Mouse (Mus musculus) B cell, adult 62 days (primary cell): ENCODE data around the gene Anxa9. TPM values are rescaled to one million over a fixed set of nuclear protein-coding genes. Genes with fewer than 3 reads are reported as not detected.

ENCODE experiments used
- total RNA-seq: library from RNA; stranded (reverse); gene quantifications from 4 replicates; pipeline ENCODE4 v1.2.4, GENCODE M21; 2023

Anxa9 gene
- 1.3 to 2.2 TPM (median 1.9 TPM) in 4 replicates for total RNA-seq

DNA sequence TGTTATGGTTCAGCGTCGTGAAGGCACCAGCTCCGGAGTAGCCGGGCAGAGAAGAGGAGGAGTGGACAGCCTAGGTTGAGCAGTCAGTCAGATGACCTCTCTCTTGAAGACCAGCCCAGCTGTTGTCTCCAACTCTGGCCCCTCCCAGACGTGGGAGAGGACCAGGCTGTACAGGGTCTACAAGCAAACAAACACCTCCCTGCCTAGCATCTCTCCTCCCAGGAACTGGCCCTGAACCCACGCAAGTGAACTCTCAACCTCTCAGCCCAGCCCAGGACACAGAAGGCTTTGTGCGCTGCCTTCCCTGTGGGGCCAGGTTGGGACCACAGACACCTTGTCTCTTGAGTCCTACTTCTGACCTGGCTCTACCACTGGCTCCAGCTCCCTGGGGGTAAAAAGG is at the start of gene Anxa9:
Gene Anxa9, minus strand, starts transcription at position 77 of the 400 bp plus-strand sequence.

DNA sequence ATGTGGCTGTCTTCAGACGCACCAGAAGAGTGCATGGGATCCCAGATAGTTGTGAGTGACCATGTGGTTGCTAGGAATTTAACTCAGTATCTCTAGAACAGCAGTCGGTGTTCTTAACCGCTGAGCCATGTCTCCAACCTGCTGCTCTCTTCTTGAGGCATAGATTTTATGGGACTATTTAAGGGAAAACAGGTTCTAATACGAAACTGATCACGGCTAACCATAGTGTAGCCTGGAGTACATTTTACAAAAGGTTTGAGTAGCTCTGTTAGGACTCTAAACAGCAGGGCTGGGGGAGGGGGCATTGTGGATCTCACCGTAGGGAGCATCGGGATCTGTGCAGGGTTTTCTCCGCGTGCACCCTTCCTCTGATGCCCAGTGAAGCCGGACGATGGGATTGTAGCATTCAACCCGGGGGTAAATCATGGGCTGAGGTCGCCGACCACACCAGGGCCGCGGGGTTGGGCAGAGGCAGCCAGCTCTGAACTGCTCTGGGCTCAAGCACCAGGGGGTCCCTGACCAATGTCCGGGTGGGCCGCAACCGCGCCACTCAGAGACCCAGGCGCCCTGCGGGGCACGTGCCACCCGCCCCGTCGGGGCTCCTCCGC is 7.6 kb upstream of the Anxa9 start, which contains the start of gene Cers2:
Gene Cers2, plus strand, starts transcription at position 306 of the 608 bp plus-strand sequence.

DNA sequence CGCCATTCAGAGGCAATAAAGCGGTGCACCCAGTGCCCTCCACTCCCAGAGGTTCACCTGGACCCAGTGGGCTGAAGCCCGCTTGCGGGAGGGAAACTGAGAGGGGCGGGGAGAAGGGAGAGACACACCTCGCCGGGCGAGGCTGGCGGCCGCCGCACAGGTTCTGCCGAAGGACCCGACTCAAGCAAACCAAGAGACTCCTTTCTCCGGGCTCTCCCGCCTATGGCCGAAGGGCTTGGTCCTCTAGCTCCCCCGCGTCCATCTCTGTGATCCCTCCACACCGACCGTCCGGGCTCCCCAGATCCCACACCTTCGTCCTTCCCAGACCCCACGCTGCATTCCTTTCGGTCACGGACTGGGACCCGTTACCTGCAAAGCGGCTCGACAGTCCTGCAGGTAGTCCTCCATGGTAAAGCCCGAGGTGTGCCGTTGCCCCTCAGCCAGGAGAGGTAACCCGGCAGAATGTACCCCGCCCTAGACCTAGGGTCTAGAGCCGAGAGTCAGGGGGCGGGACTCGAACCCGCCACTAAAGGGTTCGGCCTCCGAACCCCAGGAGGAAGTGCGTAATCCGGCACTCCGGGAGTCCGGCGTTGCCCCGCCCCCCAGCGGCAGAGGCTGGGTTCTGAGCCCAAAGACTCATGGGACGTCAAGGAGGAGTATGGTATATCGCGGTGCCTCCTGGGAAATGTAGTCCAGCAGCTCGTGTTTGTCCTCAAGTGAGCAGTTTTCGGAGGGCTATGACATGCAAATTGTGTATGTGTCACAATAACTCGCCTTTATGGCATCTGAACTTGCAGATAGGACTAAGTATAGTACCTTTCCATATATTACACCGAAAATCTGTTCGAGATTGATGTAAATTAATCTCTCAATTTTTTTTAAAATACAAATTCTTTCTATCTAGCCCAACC is 25.5 kb downstream of the Anxa9 start, which contains the start of the genes Mindy1 and Prune1:
Gene Mindy1, plus strand, starts transcription at position 130 of the 911 bp plus-strand sequence.
Gene Prune1, minus strand, starts transcription at position 861 of the 911 bp plus-strand sequence.

DNA sequence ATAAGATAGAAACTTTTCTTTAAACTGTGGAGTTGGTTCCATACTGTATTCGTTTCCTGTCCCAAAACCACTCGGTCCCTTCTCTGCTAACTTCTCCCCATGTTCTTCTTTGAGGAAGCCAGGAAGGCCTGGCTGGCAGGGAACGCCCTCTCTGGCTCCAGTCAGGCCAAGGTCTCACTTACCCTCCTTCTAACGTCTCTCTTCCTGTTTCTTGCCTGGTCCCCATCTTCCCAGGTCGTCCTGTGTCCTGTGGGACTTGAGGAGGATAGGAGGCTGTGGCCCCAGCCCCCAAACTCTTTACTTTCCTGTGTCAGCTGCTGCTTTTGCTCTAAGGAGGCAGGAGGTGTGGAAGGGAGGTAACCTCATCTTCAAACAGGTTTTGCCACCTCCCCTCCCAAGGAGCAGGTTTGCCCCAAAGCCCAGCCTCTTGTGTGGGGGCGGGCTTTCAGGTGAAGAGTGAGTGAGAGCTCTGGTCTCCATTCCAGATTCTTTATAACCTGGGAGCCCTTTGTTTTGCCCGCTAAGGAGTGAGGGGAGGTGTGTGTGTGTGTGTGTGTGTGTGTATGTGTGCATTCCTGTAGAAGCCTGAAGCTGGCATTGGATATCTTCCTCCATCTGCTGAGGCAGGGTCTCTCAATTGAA is 56.1 kb downstream of the Anxa9 start, which contains the start of gene Bnipl:
Gene Bnipl, minus strand, starts transcription at position 411 of the 642 bp plus-strand sequence.

Other genes starting within 250 kb of the Anxa9 start
- 33.8 to 38.5 TPM (median 35.8 TPM) in 4 replicates for gene Pip5k1a, start 200.2 kb downstream of the Anxa9 start, total RNA-seq
- gene Vps72, start 196.2 kb downstream of the Anxa9 start, total RNA-seq = 49.9 to 62.3 TPM (median 55.4 TPM) in 4 replicates
- gene Tmod4, start 182.7 kb downstream of the Anxa9 start, total RNA-seq = 1.1 to 2.9 TPM (median 2.2 TPM) in 4 replicates
- 62.4 to 85.5 TPM (median 67.5 TPM) in 4 replicates for gene Scnm1, start 173.2 kb downstream of the Anxa9 start, total RNA-seq
- 5.7 to 6.9 TPM (median 6.4 TPM) in 4 replicates for gene Lysmd1, start 173.1 kb downstream of the Anxa9 start, total RNA-seq
- 21.7 to 31.8 TPM (median 29.5 TPM) in 4 replicates for gene Tnfaip8l2, start 164.8 kb downstream of the Anxa9 start, total RNA-seq
- gene Sema6c, start 146.7 kb downstream of the Anxa9 start, total RNA-seq = 0.37 to 2.0 TPM (median 1.5 TPM) in 3 of 4 replicates, not detected in the other
- 76.5 to 77.1 TPM (median 76.8 TPM) in 4 replicates for gene Gabpb2, start 89.3 kb downstream of the Anxa9 start, total RNA-seq
- 183 to 200 TPM (median 191 TPM) in 4 replicates for gene Cdc42se1, start 78.4 kb downstream of the Anxa9 start, total RNA-seq
- 5.0 to 8.0 TPM (median 6.1 TPM) in 4 replicates for gene Mllt11, start 75.0 kb downstream of the Anxa9 start, total RNA-seq
- gene Gm128, start 65.6 kb downstream of the Anxa9 start, total RNA-seq = not detected in 4 replicates
- gene Bnipl, start 56.0 kb downstream of the Anxa9 start, total RNA-seq = not detected in 4 replicates
- 29.3 to 34.5 TPM (median 31.6 TPM) in 4 replicates for gene Mindy1, start 25.8 kb downstream of the Anxa9 start, total RNA-seq
- 10.5 to 12.0 TPM (median 11.5 TPM) in 4 replicates for gene Prune1, start 25.1 kb downstream of the Anxa9 start, total RNA-seq
- 127 to 147 TPM (median 132 TPM) in 4 replicates for gene Cers2, start 7.6 kb upstream of the Anxa9 start, total RNA-seq
- gene Setdb1, start 50.0 kb upstream of the Anxa9 start, total RNA-seq = 31.0 to 36.5 TPM (median 35.8 TPM) in 4 replicates
- not detected in 4 replicates for gene 4930558C23Rik, start 95.7 kb upstream of the Anxa9 start, total RNA-seq
- gene Arnt, start 127.2 kb upstream of the Anxa9 start, total RNA-seq = 84.3 to 103 TPM (median 88.9 TPM) in 4 replicates
- gene Ctsk, start 192.1 kb upstream of the Anxa9 start, total RNA-seq = 1.3 to 2.5 TPM (median 1.4 TPM) in 4 replicates
- 409 to 475 TPM (median 445 TPM) in 4 replicates for gene Ctss, start 219.6 kb upstream of the Anxa9 start, total RNA-seq